Mouse (Mus musculus) myocyte (in vitro differentiated cells): ENCODE measurements at regions not wholly inside any gene's neighbourhood (a gene's known extent, or its start where the extent isn't known, plus 50 kb on each side); places are given as distances from the start of the nearest gene placed in this dataset.

Experiments
- H3K27me3 ChIP-seq: one replicate; pipeline ENCODE4 v1.6.1; 2011; ENCODE audit not compliant: control insufficient read depth, insufficient read depth, insufficient read length
- H3K36me3 ChIP-seq: one replicate; pipeline ENCODE4 v1.6.1; 2011; ENCODE audit not compliant: control insufficient read depth, insufficient read depth
- H3K4me2 ChIP-seq: one replicate; pipeline ENCODE4 v1.6.1; 2011; ENCODE audit warnings: low read depth, control low read depth
- H3K4me3 ChIP-seq: one replicate; pipeline ENCODE4 v1.5.1; 2011; ENCODE audit warnings: mild to moderate bottlenecking, control low read depth, moderate library complexity
- H3K79me2 ChIP-seq: one replicate; pipeline ENCODE4 v1.6.1; 2011; ENCODE audit not compliant: control insufficient read depth, insufficient read depth
- H3ac ChIP-seq: one replicate; pipeline ENCODE4 v1.6.1; 2011; ENCODE audit not compliant: control insufficient read depth, insufficient read length
- CEBPB ChIP-seq: IDR thresholded peaks from 2 replicates; pipeline ENCODE4 v1.6.1; 2011; ENCODE audit warnings: mild to moderate bottlenecking, moderate library complexity; ENCODE audit not compliant: poor library complexity, insufficient read depth, severe bottlenecking
- E2F4 ChIP-seq: IDR thresholded peaks from one replicate; pipeline ENCODE4 v1.6.1; 2011; ENCODE audit warnings: mild to moderate bottlenecking, control low read depth, moderate library complexity; ENCODE audit not compliant: insufficient read depth
- MAX ChIP-seq: IDR thresholded peaks from one replicate; pipeline ENCODE4 v1.6.1; 2011; ENCODE audit warnings: low read depth, mild to moderate bottlenecking, control low read depth
- MYOD1 ChIP-seq, 3 experiments: IDR thresholded peaks; one replicate each; pipeline ENCODE4 v1.6.1; 2011; ENCODE audit warnings: control low read depth in 2 of 3, low read depth in 2 of 3, mild to moderate bottlenecking in 2 of 3, moderate library complexity in 1 of 3; ENCODE audit not compliant: insufficient read length in 2 of 3, control insufficient read depth in 1 of 3
- MYOG ChIP-seq, 3 experiments: IDR thresholded peaks; one replicate each; pipeline ENCODE4 v1.6.1; 2011; ENCODE audit warnings: control low read depth in 2 of 3, low read depth in 2 of 3, mild to moderate bottlenecking in 2 of 3; ENCODE audit not compliant: insufficient read length in 2 of 3, control insufficient read depth in 1 of 3, insufficient read depth in 1 of 3
- POLR2A ChIP-seq: IDR thresholded peaks from one replicate; pipeline ENCODE4 v1.6.1; 2011; ENCODE audit warnings: low read depth, mild to moderate bottlenecking, control low read depth, moderate library complexity; ENCODE audit not compliant: insufficient read length
- POLR2AphosphoS2 ChIP-seq: IDR thresholded peaks from one replicate; pipeline ENCODE4 v1.6.1; 2011; ENCODE audit warnings: low read depth, control low read depth; ENCODE audit not compliant: insufficient read length
- REST ChIP-seq: IDR thresholded peaks from one replicate; pipeline ENCODE4 v1.6.1; 2011; ENCODE audit warnings: mild to moderate bottlenecking, control low read depth, moderate library complexity; ENCODE audit not compliant: insufficient read depth, insufficient read length
- SRF ChIP-seq: IDR thresholded peaks from one replicate; pipeline ENCODE4 v1.6.1; 2011; ENCODE audit warnings: low read depth; ENCODE audit not compliant: control insufficient read depth, insufficient read length
- TCF12 ChIP-seq: IDR thresholded peaks from one replicate; pipeline ENCODE4 v1.6.1; 2011; ENCODE audit warnings: mild to moderate bottlenecking, control low read depth; ENCODE audit not compliant: poor library complexity, insufficient read depth, severe bottlenecking
- TCF3 ChIP-seq: IDR thresholded peaks from one replicate; pipeline ENCODE4 v1.6.1; 2011; ENCODE audit warnings: low read depth, control low read depth; ENCODE audit not compliant: insufficient read length
- USF1 ChIP-seq: IDR thresholded peaks from one replicate; pipeline ENCODE4 v1.6.1; 2011; ENCODE audit warnings: low read depth, mild to moderate bottlenecking, control low read depth, moderate library complexity

DNA sequence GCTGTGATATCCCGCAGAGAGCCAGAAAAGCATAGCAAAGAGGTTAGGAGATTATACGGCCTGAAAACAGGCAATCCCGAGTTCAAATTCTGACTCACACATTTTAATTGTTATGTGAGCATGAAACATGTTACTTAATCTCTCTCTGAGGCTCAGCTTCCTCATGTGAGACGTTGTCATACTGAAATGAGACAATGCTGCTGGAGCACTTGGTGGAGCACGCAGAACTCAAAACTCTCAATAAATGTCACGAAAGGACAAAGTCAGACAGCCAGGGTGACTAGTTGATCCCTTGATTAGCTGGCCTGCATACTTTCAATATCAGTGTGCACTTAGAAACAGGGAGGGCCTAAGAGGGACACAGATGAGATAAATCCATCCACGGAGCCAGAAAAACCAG is 337.0 kb downstream of the Tns1 start:
- no peak overlapping the region for H3K4me2 ChIP-seq
- no peak for TF ChIP-seq POLR2A
- no peak for TF ChIP-seq TCF3
- TF ChIP-seq USF1: no peak
- no peak for TF ChIP-seq MYOD1 (IDR thresholded peaks at IDR 0.05; ENCODE audit: control insufficient read depth in 1 of 3, insufficient read length in 2 of 3, low read depth in 2 of 3)
- TF ChIP-seq E2F4: no peak
- TF ChIP-seq TCF12: no peak
- TF ChIP-seq MYOG (IDR thresholded peaks at IDR 0.05; ENCODE audit: control insufficient read depth in 1 of 3, insufficient read depth in 1 of 3, insufficient read length in 2 of 3, low read depth in 2 of 3): no peak

DNA sequence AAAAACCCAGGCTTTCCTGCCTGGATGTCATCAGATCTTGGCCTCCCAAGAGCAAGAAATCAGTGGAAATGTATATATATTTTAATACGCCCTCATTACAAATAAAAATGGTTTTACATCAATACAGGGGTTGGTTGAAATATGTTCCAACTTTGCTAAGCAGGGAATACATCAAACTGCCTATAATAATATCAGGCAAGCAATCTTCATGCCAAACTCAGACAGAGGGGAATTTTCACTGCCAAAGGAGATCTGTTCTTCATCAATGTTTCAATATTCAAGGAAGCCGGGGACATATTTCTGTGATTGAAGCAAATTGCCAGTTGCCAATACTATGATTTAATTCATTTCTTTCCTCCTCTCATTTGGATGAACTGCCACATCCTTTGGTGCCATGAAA is 340.9 kb downstream of the Tns1 start:
- no peaks in the 10 kb centered on the region for H3K36me3 ChIP-seq
- no peak overlapping the region for H3K4me2 ChIP-seq
- H3K27me3 ChIP-seq: no peaks in the 10 kb centered on the region
- H3K4me3 ChIP-seq: no peak overlapping the region
- no peaks in the 10 kb centered on the region for H3K79me2 ChIP-seq
- H3ac ChIP-seq: no peak overlapping the region
- no peak for TF ChIP-seq MYOD1 (IDR thresholded peaks at IDR 0.05; ENCODE audit: control insufficient read depth in 1 of 3, insufficient read length in 2 of 3, low read depth in 2 of 3)
- TF ChIP-seq MYOG (IDR thresholded peaks at IDR 0.05; ENCODE audit: control insufficient read depth in 1 of 3, insufficient read depth in 1 of 3, insufficient read length in 2 of 3, low read depth in 2 of 3): no peak
- no peak for TF ChIP-seq POLR2AphosphoS2
- TF ChIP-seq POLR2A: no peak
- no peak for TF ChIP-seq MAX
- TF ChIP-seq TCF12: no peak
- no peak for TF ChIP-seq CEBPB
- no peak for TF ChIP-seq E2F4
- TF ChIP-seq USF1: no peak
- no peak for TF ChIP-seq REST
- TF ChIP-seq SRF: no peak
- no peak for TF ChIP-seq TCF3

More for the DNA sequence above, 337.0 kb downstream of the Tns1 start:
- H3K79me2 ChIP-seq: no peaks in the 10 kb centered on the region
- H3K4me3 ChIP-seq: no peak overlapping the region
- H3K27me3 ChIP-seq: no peaks in the 10 kb centered on the region
- H3ac ChIP-seq: no peak overlapping the region
- H3K36me3 ChIP-seq: no peaks in the 10 kb centered on the region

DNA sequence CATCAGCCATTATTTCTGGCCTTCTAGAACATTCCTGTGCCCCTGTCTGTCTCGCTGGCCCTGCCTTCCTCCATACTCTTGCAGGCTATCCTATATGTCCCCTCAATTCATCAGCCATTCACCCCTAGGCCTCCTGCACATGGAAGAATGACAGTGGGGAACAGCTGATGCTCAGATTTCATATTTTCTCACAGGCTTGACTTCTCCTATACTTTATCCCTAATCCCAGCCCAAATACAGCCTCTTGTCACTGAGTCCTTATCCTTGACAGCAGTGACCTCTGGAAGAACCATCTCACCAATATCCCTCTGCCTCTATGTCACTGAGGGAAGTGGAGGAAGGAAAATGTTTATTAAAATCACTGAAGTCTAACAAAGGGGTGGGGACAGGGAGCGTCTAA is 341.4 kb downstream of the Tns1 start:
- Histone ChIP-seq H3K36me3 (no peaks in the 10 kb centered on the region), H3K4me2 (no peak overlapping the region), H3K27me3 (no peaks in the 10 kb centered on the region), H3K79me2 (no peaks in the 10 kb centered on the region), H3ac (no peak overlapping the region), H3K4me3 (no peak overlapping the region)
- TF ChIP-seq SRF (no peak), MAX (no peak), E2F4 (no peak), CEBPB (no peak), POLR2AphosphoS2 (no peak), TCF12 (no peak), TCF3 (no peak), MYOD1 (IDR thresholded peaks at IDR 0.05; ENCODE audit: control insufficient read depth in 1 of 3, insufficient read length in 2 of 3, low read depth in 2 of 3) (no peak), REST (no peak), USF1 (no peak), POLR2A (no peak), MYOG (IDR thresholded peaks at IDR 0.05; ENCODE audit: control insufficient read depth in 1 of 3, insufficient read depth in 1 of 3, insufficient read length in 2 of 3, low read depth in 2 of 3) (no peak)

DNA sequence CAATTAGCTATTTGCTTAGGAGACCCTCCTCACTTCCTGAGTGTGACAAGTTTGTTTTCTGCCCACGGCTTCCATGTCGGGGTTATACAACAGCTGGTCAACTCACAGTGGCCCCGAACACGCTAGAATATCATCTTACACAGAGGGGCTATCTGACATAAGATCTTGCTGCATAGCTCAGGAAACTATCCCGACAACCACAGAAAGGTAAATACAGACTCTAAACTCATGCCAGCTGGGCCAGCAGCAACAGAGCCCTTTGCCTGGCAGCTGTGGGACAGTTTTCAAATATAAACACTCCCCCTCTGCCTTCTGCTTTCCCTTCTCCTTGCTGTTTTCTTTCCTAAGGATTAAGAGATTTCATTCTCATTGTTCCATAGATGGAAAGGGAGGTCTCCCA is 352.5 kb downstream of the Tns1 start:
- Histone ChIP-seq H3ac (no peak overlapping the region), H3K79me2 (no peaks in the 10 kb centered on the region), H3K4me3 (no peak overlapping the region), H3K4me2 (peak overlapping the region; percentile 26), H3K27me3 (no peaks in the 10 kb centered on the region), H3K36me3 (no peaks in the 10 kb centered on the region)
- no peak for TF ChIP-seq CEBPB
- TF ChIP-seq SRF: no peak
- TF ChIP-seq POLR2A: no peak
- peak in 1 of 3 experiments; percentile 33 for TF ChIP-seq MYOG (IDR thresholded peaks at IDR 0.05; ENCODE audit: control insufficient read depth in 1 of 3, insufficient read depth in 1 of 3, insufficient read length in 2 of 3, low read depth in 2 of 3)
- TF ChIP-seq POLR2AphosphoS2: no peak
- TF ChIP-seq MYOD1 (IDR thresholded peaks at IDR 0.05; ENCODE audit: control insufficient read depth in 1 of 3, insufficient read length in 2 of 3, low read depth in 2 of 3): peak in 2 of 3 experiments; percentile 49 to 68
- TF ChIP-seq TCF12: no peak
- TF ChIP-seq E2F4: no peak
- no peak for TF ChIP-seq REST
- TF ChIP-seq TCF3: no peak
- TF ChIP-seq USF1: no peak
- no peak for TF ChIP-seq MAX

DNA sequence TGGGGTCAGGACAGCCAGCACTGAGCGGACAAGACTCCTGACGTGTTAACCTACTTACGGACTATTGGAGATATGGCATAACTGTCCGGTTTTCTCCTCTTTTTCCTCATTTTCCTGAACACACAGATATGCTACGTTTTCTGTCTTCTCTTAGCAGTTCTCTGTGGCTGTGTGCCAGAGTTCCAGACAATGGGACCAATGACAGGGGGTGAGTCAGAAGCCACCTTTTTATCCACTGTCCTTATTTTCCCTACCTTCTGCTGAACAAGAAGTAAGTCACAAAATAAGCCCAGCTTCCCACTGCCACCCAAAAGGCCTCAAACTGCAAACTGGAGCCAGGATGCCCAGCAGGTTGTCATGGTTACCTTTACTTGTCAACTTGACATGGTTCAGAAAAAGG is 353.6 kb downstream of the Tns1 start:
- H3ac ChIP-seq: no peak overlapping the region
- H3K36me3 ChIP-seq: no peaks in the 10 kb centered on the region
- H3K79me2 ChIP-seq: no peaks in the 10 kb centered on the region
- no peak overlapping the region for H3K4me3 ChIP-seq
- no peaks in the 10 kb centered on the region for H3K27me3 ChIP-seq
- no peak overlapping the region for H3K4me2 ChIP-seq
- TF ChIP-seq REST (no peak), TCF3 (no peak), E2F4 (no peak), CEBPB (no peak), MYOD1 (IDR thresholded peaks at IDR 0.05; ENCODE audit: control insufficient read depth in 1 of 3, insufficient read length in 2 of 3, low read depth in 2 of 3) (no peak), USF1 (no peak), TCF12 (no peak), POLR2A (no peak), POLR2AphosphoS2 (no peak), MYOG (IDR thresholded peaks at IDR 0.05; ENCODE audit: control insufficient read depth in 1 of 3, insufficient read depth in 1 of 3, insufficient read length in 2 of 3, low read depth in 2 of 3) (no peak), SRF (no peak), MAX (no peak)
